Mouse (Mus musculus): ENCODE measurements around the gene Dazap2. TPM values are rescaled to one million over a fixed set of nuclear protein-coding genes. Genes with fewer than 3 reads are reported as not detected.
A peak's percentile ranks its signal among the peaks of the same experiment; 100 is the strongest.

Gene Dazap2
- 100 to 1,000 TPM; 106 to 120 TPM for total RNA-seq (2021)

GRCm38 (mm10) chr15:100614996-100615824, at the start of gene Dazap2:
Gene Dazap2, plus strand, starts transcription at chr15:100615349.
- DNase-seq (ENCODE audit: low spot score in 2 of 2) = peak; percentile 98
- intact Hi-C loops (cut with DNase I) = loop anchor here (5.0 kb wide), 3 partner anchors 63 to 78 kb away; partner anchors contain the start of gene Tfcp2

- no peak for DNase-seq (ENCODE audit: low spot score in 2 of 2)
- intact Hi-C loops (cut with DNase I) = no loop called here
Measured at GRCm38 (mm10) chr15:100566531-100566930, 48.6 kb upstream of the Dazap2 start.

- intact Hi-C loops (cut with DNase I) = no loop called here
- DNase-seq (ENCODE audit: low spot score in 2 of 2) = no peak
Measured at GRCm38 (mm10) chr15:100569239-100569638, 45.9 kb upstream of the Dazap2 start.

GRCm38 (mm10) chr15:100573946-100574345, 41.2 kb upstream of the Dazap2 start:
- DNase-seq (ENCODE audit: low spot score in 2 of 2) = no peak
- intact Hi-C loops (cut with DNase I) = no loop called here

- no peak for DNase-seq (ENCODE audit: low spot score in 2 of 2)
- intact Hi-C loops (cut with DNase I) = no loop called here
Measured at GRCm38 (mm10) chr15:100574378-100574777, 40.8 kb upstream of the Dazap2 start.

- intact Hi-C loops (cut with DNase I) = no loop called here
Measured at GRCm38 (mm10) chr15:100575366-100575765, 39.8 kb upstream of the Dazap2 start.

GRCm38 (mm10) chr15:100576392-100576791, 38.8 kb upstream of the Dazap2 start:
- no peak for DNase-seq (ENCODE audit: low spot score in 2 of 2)
- intact Hi-C loops (cut with DNase I) = no loop called here

More at GRCm38 (mm10) chr15:100575366-100575765, 39.8 kb upstream of the Dazap2 start:
- DNase-seq (ENCODE audit: low spot score in 2 of 2) = no peak

- no peak for DNase-seq (ENCODE audit: low spot score in 2 of 2)
- intact Hi-C loops (cut with DNase I) = no loop called here
Measured at GRCm38 (mm10) chr15:100576810-100577209, 38.3 kb upstream of the Dazap2 start.

GRCm38 (mm10) chr15:100577972-100578371, 37.2 kb upstream of the Dazap2 start:
- no peak for DNase-seq (ENCODE audit: low spot score in 2 of 2)

GRCm38 (mm10) chr15:100580108-100580507, 35.0 kb upstream of the Dazap2 start:
- intact Hi-C loops (cut with DNase I) = no loop called here
- no peak for DNase-seq (ENCODE audit: low spot score in 2 of 2)

More at GRCm38 (mm10) chr15:100577972-100578371, 37.2 kb upstream of the Dazap2 start:
- intact Hi-C loops (cut with DNase I) = no loop called here

- intact Hi-C loops (cut with DNase I) = no loop called here
- no peak for DNase-seq (ENCODE audit: low spot score in 2 of 2)
Measured at GRCm38 (mm10) chr15:100585931-100586330, 29.2 kb upstream of the Dazap2 start.

GRCm38 (mm10) chr15:100587166-100587565, 28.0 kb upstream of the Dazap2 start:
- DNase-seq (ENCODE audit: low spot score in 2 of 2) = no peak
- intact Hi-C loops (cut with DNase I) = no loop called here

- DNase-seq (ENCODE audit: low spot score in 2 of 2) = no peak
- intact Hi-C loops (cut with DNase I) = no loop called here
Measured at GRCm38 (mm10) chr15:100588297-100588696, 26.9 kb upstream of the Dazap2 start.

GRCm38 (mm10) chr15:100590436-100590835, 24.7 kb upstream of the Dazap2 start:
- intact Hi-C loops (cut with DNase I) = no loop called here
- no peak for DNase-seq (ENCODE audit: low spot score in 2 of 2)

- no peak for DNase-seq (ENCODE audit: low spot score in 2 of 2)
- intact Hi-C loops (cut with DNase I) = no loop called here
Measured at GRCm38 (mm10) chr15:100592817-100593216, 22.3 kb upstream of the Dazap2 start.

- DNase-seq (ENCODE audit: low spot score in 2 of 2) = no peak
- intact Hi-C loops (cut with DNase I) = loop anchor here (5.0 kb wide), 1 partner anchor 51 kb away; no protein-coding TSS in a partner anchor
Measured at GRCm38 (mm10) chr15:100598287-100598882, 16.8 kb upstream of the Dazap2 start.

- peak; percentile 27 to 43 for DNase-seq (ENCODE audit: low spot score in 2 of 2)
- intact Hi-C loops (cut with DNase I) = loop anchor here (5.0 kb wide), 1 partner anchor 52 kb away; no protein-coding TSS in a partner anchor
Measured at GRCm38 (mm10) chr15:100598883-100599275, 16.3 kb upstream of the Dazap2 start.

GRCm38 (mm10) chr15:100599276-100600046, 15.7 kb upstream of the Dazap2 start, which contains the start of gene Pou6f1:
Gene Pou6f1, minus strand, starts transcription at chr15:100599984.
- intact Hi-C loops (cut with DNase I) = loop anchor here (5.0 kb wide), 1 partner anchor 52 kb away; no protein-coding TSS in a partner anchor
- DNase-seq (ENCODE audit: low spot score in 2 of 2) = peak; percentile 41 to 49

GRCm38 (mm10) chr15:100600047-100600695, 15.0 kb upstream of the Dazap2 start:
- peak; percentile 76 to 77 for DNase-seq (ENCODE audit: low spot score in 2 of 2)
- intact Hi-C loops (cut with DNase I) = no loop called here
